Mouse (Mus musculus): ENCODE data around the gene Casp14. TPM values are rescaled to one million over a fixed set of nuclear protein-coding genes. Genes with fewer than 3 reads are reported as not detected.

Casp14 gene
- total RNA-seq (2021): not detected

GRCm38 (mm10) chr10:78718056-78718455 lies at the start of gene Casp14:
TSS of gene Casp14 (minus strand) at chr10:78718294.
- DNase-seq (ENCODE audit: low spot score in 2 of 2): no peak
- intact Hi-C loops (cut with DNase I): no loop called here

DNA sequence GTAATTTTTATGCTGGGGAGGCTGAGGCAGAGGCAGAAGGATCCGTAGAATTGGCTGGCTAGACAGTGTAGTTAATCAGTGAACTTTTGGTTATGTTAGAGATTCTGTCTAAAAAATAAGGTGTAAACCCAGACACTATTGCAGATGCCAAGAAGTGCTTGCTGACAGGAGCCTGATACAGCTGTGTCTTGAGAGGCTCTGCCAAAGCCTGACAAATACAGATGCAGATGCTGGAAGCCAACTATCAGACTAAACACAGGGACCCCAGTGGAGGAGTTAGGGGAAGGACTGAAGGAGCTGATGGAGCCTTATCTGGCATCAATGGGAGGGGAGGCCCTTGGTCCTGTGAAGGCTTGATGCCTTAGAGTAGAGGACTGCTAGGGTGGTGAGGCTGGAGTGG lies 47.5 kb upstream of the Casp14 start:
- intact Hi-C loops (cut with DNase I): no loop called here
- no peak for DNase-seq (ENCODE audit: low spot score in 2 of 2)

GRCm38 (mm10) chr10:78756021-78756420 lies 37.9 kb upstream of the Casp14 start:
- DNase-seq (ENCODE audit: low spot score in 2 of 2): peak; percentile 87 to 89
- intact Hi-C loops (cut with DNase I): loop anchor here (1.0 kb wide), 1 partner anchor 360 kb away; no protein-coding TSS in a partner anchor

DNA sequence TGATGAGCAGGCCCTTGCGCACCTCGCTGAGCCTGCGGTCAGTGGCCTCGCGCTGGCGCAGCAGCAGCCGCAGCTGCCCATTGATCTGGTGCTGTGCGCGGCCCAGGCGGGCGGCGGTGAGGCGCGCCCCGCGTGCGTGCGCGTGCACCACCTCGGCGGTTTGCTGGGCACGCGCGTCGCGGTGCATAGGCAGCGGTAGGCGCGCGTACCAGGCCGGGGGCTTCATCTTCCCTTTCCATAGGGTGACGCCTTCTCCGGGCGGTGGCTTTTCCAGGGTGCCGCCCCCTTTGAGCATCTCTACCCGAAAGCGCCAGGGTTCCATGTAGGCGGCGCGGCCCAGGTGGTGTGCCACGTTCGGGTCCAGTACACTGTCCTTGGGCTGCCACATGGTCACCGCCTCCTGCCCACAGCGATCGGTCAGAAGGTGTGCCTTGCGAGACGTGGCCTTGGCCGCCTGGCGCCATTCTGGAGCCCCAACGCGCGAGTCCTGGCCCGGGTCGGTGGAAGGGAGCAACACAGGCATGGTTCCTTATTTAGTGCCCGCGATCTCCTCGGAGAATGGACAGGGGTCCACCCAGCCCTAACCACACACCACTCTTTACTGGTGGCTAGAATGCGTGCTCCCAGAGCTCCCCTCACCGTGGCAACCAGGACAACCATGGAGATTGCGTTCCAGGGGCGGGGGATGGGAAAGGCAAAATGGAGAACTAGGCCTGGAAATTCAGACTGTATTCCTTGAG lies 34.5 kb upstream of the Casp14 start, which contains the start of gene Ccdc105:
Ccdc105 (minus strand) TSS at position 614 of the 740 bp plus-strand sequence.
- intact Hi-C loops (cut with DNase I): loop anchor here (5.0 kb wide), 1 partner anchor 345 kb away; the partner anchor contains the start of gene 2610008E11Rik
- peak; percentile 86 to 89 for DNase-seq (ENCODE audit: low spot score in 2 of 2)

DNA sequence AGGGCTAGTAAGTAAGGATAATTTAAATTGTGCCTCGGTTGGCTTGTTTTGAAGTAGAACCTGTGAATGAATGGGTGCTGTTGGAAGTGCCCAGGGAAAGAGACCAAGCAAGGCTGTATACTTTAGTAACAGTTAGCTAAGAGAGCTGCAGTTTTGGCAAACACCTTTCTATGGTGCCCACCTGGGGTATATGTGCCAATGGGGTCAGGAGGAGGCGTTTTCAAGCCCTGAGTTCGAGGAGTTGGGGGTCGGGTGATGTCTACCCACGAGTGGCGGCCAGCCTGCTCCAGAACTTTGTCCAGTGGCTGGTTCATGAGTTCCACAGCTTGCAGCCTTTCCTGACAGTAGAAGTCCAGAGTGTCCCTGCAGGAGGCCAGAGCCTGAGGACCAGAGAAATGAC lies 30.9 kb upstream of the Casp14 start:
- intact Hi-C loops (cut with DNase I): no loop called here
- DNase-seq (ENCODE audit: low spot score in 2 of 2): no peak

DNA sequence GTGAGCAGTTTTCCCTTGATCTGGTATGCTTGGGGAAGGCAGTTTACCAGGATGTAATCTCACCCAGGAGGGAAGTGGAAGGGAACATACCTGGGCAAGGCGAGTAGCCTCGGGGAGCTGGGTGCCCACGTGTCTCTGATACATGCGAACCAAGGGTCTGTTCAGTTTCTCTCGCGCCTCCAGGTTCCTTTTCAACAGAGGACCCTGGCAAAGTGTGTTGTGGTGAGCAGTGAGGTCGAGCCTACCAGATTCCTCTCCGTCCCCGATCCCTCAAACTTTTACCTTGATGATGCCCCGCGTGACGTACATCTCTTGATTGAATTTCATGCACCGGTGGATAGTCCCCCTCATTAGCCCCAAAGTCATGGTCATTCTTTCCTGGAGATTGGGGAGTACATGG lies 30.1 kb upstream of the Casp14 start:
- no peak for DNase-seq (ENCODE audit: low spot score in 2 of 2)
- intact Hi-C loops (cut with DNase I): no loop called here

DNA sequence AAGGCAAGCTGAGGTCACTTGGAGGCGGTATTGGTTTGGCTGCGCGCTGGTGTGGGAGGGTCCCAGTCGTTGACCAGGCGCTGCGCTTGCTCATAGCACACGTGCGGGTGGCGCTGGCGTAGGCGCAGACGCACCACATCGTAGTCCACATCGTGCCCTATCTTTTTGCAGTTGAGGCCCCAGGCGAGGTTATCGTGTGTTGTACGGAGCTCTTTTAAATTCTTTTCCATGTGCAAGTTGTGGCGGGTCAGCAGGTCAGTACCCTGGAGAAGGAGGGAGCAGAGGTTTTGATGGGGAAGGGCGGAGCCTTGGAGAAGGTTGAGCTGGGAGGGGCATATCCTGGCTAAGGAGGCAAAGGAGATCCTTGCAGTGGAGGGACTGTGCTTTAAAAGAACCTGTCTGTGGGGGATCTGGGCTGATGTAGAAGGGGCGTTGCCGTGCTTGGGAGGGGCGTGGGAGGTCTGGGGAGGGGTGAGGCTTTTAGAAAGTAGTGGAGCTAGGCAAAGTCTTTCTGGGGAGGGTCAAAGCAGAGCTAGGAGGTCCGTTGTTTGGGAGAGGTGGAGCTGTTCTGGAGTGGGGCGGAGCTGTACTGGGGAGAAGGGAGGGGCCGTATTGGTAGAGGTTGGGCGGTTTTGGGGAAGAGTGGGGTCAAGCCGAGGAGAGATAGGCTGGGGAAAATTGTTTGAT lies 29.1 kb upstream of the Casp14 start:
- intact Hi-C loops (cut with DNase I): no loop called here
- DNase-seq (ENCODE audit: low spot score in 2 of 2): peak; percentile 37 to 51

GRCm38 (mm10) chr10:78745453-78746232 lies 27.5 kb upstream of the Casp14 start:
- DNase-seq (ENCODE audit: low spot score in 2 of 2): no peak
- intact Hi-C loops (cut with DNase I): loop anchor here (2.0 kb wide), 1 partner anchor 113 kb away; no protein-coding TSS in a partner anchor

DNA sequence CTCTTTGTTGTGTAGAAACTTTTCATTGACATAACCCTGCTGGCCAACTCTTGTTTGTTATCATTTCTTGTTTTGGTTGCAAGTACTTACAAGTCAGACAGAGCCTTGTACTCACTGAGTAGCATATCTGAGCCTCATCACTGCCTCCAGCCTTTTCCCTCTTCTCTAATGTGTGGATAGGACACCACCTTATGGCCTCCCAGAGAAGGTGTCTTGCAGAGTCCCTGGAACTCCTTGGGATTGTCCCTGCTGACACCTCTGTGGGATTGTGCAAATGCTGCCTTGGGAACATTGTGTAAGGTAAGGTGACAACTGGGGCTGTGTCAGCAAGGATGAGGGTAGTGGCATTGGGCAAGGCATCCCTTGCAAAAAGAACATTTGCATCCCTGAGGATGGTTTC lies 25.6 kb upstream of the Casp14 start:
- intact Hi-C loops (cut with DNase I): loop anchor here (2.0 kb wide), 1 partner anchor 111 kb away; no protein-coding TSS in a partner anchor
- no peak for DNase-seq (ENCODE audit: low spot score in 2 of 2)

DNA sequence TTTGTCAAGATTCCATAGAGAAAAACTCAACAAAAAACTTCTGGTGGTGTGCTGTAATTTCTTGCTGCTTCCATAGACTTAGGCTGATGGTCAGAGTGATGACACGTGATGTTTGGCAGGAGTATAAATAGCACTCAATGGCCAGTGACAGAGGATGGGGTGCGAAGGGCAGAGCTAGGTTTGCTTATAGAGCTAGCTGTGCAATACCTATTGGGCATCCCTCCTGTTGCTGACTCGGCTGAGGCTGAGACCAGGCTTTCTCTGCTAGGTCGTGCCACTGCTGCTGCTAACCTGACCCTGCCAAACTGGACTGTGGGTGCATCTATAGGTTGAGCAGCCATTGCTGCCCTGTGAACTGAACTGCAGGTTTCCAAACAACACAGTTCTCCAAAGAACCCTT lies 21.7 kb upstream of the Casp14 start:
- intact Hi-C loops (cut with DNase I): no loop called here
- DNase-seq (ENCODE audit: low spot score in 2 of 2): no peak

GRCm38 (mm10) chr10:78727876-78728275 lies 9.8 kb upstream of the Casp14 start:
- intact Hi-C loops (cut with DNase I): no loop called here
- no peak for DNase-seq (ENCODE audit: low spot score in 2 of 2)

DNA sequence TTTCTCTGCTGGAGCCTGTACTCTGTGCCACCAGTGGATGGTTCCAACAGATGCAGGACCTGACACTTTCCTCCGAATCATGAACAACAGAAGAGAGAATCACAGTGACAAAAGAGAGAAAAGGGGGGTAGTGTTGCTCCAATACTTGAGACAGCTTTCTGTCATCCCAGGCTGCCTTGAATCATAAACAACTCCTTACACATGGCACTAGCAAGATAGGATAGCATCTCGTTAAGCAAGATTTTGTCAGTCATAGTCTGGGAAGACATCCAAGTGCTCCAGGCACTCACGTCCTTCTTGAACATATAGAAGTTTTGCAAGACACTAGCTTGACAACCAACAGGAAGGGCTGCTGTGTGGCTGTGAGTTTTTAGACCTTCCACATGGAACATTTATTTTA lies 8.9 kb upstream of the Casp14 start:
- DNase-seq (ENCODE audit: low spot score in 2 of 2): peak in 1 of 2 experiments; percentile 76
- intact Hi-C loops (cut with DNase I): no loop called here

DNA sequence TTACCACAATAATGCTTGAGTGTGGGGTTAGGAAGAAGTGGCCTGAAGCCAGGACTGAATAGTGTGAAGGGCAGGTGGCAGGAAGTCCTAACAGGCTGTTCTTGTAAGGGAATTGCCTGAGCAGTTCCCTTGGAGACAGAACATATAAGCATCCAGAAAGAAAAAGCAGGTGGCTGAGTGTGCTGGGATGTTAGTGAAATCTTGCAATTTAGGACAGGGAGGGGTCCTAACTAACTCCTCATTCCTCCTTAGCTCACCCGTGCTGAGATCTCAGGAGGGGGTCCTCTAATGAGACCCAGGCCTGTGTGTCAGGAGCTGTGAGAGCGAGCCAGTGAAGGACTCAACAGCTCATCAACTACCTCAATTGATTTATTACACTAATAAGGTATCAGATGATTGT lies 5.3 kb upstream of the Casp14 start:
- intact Hi-C loops (cut with DNase I): no loop called here
- DNase-seq (ENCODE audit: low spot score in 2 of 2): no peak

GRCm38 (mm10) chr10:78722654-78723053 lies 4.6 kb upstream of the Casp14 start:
- DNase-seq (ENCODE audit: low spot score in 2 of 2): peak; percentile 39 to 44
- intact Hi-C loops (cut with DNase I): no loop called here

DNA sequence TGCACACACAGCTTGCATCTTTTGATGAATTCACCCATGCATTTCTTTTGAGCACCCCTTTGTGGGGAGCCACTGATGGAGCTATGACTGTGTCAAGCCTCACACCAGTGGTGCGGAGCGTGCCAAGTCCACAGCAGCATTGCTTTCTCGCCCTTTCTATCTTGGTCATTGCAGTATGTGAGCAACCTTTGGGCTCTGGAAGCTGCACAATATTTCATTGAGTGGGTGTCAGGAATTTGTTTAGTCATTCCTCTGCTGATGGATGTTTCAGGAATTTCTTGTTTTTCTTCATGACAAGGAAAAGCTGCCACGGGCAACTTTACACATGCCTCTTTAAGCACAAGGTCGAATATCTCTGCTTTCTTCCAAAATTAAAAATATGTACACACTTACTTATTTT lies 3.9 kb upstream of the Casp14 start:
- DNase-seq (ENCODE audit: low spot score in 2 of 2): no peak
- intact Hi-C loops (cut with DNase I): no loop called here

- intact Hi-C loops (cut with DNase I): no loop called here
- no peak for DNase-seq (ENCODE audit: low spot score in 2 of 2)
Observed at GRCm38 (mm10) chr10:78716231-78716630, 1.9 kb downstream of the Casp14 start.

DNA sequence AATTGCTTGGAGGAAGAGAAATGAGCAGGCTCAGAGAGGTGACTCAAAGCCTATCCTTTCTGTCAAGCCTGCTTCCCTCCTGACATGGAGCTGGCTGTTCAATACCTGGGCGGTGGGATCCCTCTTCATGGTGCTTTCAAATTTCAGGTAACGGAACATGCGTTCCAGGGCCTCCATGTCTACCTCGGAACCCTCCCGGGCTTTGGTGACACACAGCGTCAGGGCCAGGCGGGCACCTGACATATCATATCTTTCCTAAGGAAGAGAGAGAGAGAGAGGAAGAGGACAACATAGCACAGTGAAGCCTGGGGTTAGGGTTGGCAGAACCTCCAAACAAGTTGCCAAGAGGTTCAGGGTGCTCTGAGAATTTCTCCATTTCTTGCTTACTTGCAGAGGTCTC lies 2.9 kb downstream of the Casp14 start:
- intact Hi-C loops (cut with DNase I): no loop called here
- no peak for DNase-seq (ENCODE audit: low spot score in 2 of 2)

DNA sequence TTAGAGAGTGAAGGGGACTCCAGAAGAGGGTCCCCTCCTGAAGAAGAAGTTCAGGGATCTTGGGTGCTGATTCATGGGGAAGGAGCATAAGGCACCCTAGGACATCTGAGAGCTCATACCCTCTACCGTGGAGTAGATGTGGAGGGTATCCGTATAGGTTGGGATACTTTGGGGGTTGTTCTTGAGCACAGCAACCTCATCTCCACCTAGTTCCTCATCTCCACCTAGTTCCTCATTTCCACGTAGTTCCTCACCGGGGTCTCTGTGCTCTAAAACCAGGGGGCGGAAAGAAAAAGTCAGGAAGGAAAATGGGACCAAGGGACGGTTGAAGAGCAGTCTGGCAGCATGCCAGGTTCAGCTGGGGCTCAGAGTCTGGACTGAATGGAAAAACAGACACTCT lies 4.0 kb downstream of the Casp14 start:
- no peak for DNase-seq (ENCODE audit: low spot score in 2 of 2)
- intact Hi-C loops (cut with DNase I): no loop called here

DNA sequence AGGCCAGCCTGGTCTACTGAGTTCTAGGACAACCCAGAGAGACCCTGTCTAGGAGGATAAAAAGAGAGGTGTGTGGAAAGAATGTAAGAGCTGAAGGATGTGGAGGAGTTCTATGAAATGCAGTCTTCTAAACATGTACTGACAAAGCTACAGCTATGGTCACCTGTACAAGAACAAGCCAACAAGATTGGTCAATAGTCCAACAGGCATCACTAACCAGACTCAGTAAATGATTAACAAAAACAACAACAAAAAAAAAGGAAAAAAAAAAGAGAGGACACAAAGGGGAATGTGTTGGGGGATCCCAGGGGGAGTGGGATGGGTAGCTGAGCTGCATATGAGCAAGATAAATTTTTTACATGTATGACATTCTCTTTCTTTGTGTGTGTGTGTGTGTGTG lies 7.4 kb downstream of the Casp14 start:
- intact Hi-C loops (cut with DNase I): no loop called here
- no peak for DNase-seq (ENCODE audit: low spot score in 2 of 2)

- intact Hi-C loops (cut with DNase I): no loop called here
- no peak for DNase-seq (ENCODE audit: low spot score in 2 of 2)
Observed at GRCm38 (mm10) chr10:78700881-78701280, 17.2 kb downstream of the Casp14 start.
